Mouse (Mus musculus) brain, adult 10 weeks (tissue): ENCODE measurements around the gene Gm7995. TPM values are rescaled to one million over a fixed set of nuclear protein-coding genes. Genes with fewer than 3 reads are reported as not detected.

ENCODE experiments used
- polyA plus RNA-seq: library from polyadenylated mRNA; stranded (reverse); fragments of 350-450 nt; fragmentation: Illumina TruSeq; extraction: RNeasy Lipid Tissue Mini Kit (QIAGEN cat#74804); gene quantifications from one replicate; pipeline ENCODE4 v1.2.3, GENCODE M21; 2015; ENCODE audit warnings: low read depth, low replicate concordance

The Gm7995 gene
- polyA plus RNA-seq, result not detected

GRCm38 (mm10) chr14:42309910-42310309, at the start of gene Gm7995:
Gm7995 (plus strand) TSS chr14:42310210.

GRCm38 (mm10) chr14:42297258-42297657, 12.8 kb upstream of the Gm7995 start, which contains the start of gene Gm9611:
Gm9611 (minus strand) TSS chr14:42297358.

Other genes with a start within 250 kb of the Gm7995 start
- gene Gm7951, start 192.8 kb upstream of the Gm7995 start, polyA plus RNA-seq, result not detected
- not detected for gene Gm17027, start 147.6 kb upstream of the Gm7995 start, polyA plus RNA-seq
- not detected for gene Gm3573, start 119.4 kb upstream of the Gm7995 start, polyA plus RNA-seq
- gene Gm17026, start 50.2 kb upstream of the Gm7995 start, polyA plus RNA-seq, result not detected
- not detected for gene Gm9611, start 12.9 kb upstream of the Gm7995 start, polyA plus RNA-seq
- not detected for gene Gm8005, start 129.5 kb downstream of the Gm7995 start, polyA plus RNA-seq
- not detected for gene Gm8011, start 153.7 kb downstream of the Gm7995 start, polyA plus RNA-seq
- gene Gm8020, start 192.1 kb downstream of the Gm7995 start, polyA plus RNA-seq, result not detected
- gene Gm8024, start 214.1 kb downstream of the Gm7995 start, polyA plus RNA-seq, result not detected